Mouse (Mus musculus) kidney, postnatal 4 days (tissue): Measurements from ENCODE around the gene Cpt1a.

Experiments used
- DNase-seq, 2 experiments: peaks; one replicate each; pipeline ENCODE4 v3.0.0; 2021; ENCODE audit warnings: mixed read lengths in 2 of 2

The Cpt1a gene

DNA sequence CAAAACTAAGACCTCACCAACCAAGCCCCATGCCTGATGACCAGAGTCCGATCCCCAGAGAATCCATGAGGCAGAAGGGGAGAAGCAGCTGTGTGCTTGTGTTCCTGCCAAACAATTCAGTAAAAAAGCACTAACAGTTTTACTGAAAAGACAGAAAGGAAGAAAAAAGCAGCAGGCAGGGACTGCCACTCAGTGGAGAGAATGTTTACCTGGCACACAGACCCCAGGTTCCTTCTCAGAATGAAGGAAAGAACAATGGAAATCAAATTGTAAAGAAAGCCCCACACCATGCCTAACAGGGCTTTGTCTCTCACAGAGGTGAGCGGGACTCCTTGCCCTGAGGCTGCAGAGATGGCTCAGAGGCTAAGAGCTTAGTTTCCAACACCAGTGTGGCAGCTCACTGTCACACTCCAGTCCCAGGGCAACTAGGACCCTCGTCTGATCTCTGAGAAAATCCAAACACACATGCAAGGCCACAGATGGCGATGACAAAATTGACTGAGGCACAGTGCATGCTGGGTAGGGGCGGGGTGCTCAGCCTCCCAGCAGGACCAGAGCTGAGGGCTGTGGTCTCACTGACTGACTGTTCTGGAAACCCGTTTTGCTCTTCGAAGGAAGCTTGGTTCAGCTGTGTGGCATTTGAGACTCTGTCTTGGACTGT, 107.2 kb downstream of the Cpt1a start:
- DNase-seq = no peak

DNA sequence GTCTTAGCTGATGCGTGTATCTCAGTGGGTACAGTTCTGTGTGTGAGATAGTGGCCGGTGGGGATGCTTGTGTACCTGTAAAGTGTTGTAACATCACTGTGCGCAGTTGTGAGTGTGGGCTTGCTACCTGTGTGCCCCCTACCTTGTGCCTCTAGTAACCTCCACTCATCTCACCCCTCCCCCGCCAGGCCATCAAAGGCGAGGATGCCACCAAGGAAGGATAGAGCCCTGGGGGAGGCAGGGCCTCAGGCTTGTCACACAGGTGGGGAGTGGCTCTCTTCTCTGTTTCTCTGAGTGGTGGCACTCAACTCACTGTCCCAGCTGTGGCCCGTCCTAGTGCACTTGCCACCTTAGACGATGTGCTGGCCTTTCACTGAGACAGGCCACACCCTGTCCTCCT, 108.9 kb downstream of the Cpt1a start:
- DNase-seq = no peak

DNA sequence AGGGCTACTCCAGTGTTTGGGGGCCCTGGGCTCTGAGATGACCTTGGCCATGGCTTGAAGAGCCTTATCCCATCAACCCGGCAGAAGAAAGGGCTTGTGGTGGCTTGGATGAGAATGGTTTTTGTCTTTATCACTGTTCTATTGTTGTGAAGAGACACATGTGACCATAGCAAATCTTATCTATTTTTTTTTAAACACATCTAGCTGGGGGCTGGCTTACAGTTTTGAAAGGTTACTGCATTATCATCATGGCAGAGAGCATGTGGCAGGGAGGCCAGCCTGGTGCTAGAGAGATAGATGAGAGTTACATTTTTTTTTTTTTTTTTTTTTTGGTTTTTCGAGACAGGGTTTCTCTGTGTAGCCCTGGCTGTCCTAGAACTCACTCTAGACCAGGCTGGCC, 109.8 kb downstream of the Cpt1a start:
- DNase-seq = no peak

DNA sequence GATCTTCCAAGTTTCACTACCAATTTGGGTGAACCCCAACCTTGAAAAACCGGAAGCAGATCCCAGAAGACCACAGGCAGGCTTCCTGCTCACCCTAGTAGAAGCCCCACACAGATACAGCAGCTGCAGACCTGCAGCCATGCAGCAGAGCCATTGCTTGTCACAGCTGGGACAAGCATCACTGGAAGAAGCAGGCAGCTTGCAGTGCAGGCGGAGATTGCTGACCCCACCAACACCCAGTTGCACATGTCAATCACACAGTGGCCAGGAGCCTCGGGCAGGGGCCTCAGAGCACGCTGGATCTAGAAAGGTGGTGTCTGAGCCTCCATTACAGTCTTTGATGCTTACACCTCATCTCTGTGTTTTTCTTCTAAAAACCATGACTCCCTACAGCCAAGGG, 112.0 kb downstream of the Cpt1a start:
- no peak for DNase-seq

DNA sequence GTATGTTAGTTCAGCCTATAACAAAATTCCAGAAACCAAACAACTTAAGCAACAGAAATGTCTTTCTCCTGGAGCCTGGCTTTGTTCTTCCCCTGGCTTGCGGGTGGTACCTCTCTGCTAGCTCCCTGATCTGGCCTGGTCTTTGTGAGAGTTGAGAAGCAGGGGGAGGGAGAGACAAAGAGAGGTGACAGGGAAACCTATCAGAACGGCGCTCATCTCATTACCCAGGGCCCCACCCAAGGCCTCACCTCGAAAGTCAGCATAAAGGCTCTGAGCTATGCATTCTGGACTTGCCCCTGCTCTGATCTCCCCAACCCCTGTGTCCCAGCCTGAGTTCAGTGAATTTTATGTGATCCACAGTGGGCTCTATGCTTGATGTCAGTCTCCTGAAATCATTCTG, 112.5 kb downstream of the Cpt1a start:
- no peak for DNase-seq
